Mouse (Mus musculus) neutrophil, adult 5-6 weeks (primary cell): ENCODE data around the gene Pgm5. TPM values are rescaled to one million over a fixed set of nuclear protein-coding genes. Genes with fewer than 3 reads are reported as not detected.

Source experiments
- ATAC-seq: fragments of 151-379, 151-347 bp; 2 replicates; pipeline ENCODE4 v1.8.0; 2017; ENCODE audit warnings: mild to moderate bottlenecking, moderate TSS enrichment; ENCODE audit not compliant: insufficient number of reproducible peaks, poor library complexity, low FRiP score, severe bottlenecking; ENCODE audit errors: extremely low read depth
- total RNA-seq: library from RNA; stranded (forward); fragments of 200-1000 nt; gene quantifications from 2 replicates; pipeline ENCODE4 v1.2.3, GENCODE M21; 2017

Pgm5 gene
- total RNA-seq, 1 experiment from 2014 or later = not detected

DNA sequence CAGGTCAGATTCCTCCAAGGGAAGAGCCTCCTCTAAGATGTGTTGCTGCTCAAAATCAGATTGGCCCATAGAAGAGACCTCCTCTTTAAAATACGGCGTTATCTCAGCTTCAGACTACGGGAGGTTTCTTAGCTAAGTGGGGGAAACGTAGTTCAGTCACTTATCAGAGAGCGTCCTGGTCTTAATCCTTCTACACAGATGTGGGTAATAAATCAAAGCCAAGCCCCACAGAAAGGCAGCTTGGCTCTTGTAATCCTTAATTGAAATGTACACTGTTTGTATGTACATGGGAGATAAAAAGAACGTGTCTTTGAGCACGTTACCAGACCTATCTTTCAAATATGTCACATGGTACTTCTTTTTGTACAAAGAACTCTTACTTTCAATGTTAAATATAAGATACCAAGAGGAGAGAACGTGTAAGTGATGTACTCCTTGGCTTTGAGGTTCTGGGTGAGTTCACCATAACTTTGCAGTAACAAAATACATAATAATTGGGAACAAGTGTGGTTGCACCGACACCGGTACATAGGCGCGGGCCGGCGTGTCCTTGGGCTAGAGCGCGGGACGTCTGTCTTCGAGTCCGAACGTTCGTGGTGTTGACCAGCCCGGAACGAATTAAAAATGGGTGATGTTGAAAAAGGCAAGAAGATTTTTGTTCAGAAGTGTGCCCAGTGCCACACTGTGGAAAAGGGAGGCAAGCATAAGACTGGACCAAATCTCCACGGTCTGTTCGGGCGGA is 13.6 kb upstream of the Pgm5 start, which contains the start of gene Gm10053:
Gm10053 (plus strand) TSS at position 558 of the 742 bp plus-strand sequence.
- peak; percentile 75 for ATAC-seq

DNA sequence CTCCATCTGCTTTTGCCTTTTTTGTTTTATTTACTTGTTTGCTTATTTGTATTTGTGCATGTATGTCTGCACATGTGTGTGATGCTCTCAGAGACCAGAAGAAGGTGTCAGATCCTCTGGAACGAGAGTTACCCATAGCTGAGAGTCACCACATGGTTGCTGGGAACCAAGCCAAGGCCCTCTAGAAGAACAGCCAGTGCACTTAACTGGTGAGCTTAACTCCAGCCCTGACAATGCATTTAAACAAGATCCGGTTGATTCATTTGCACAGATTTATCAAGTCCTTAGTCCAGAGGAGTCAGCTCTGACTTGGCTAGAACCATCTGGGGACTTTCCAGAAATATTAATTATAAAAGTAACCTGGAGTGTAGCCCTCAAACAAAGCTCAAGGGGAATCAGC is 12.2 kb upstream of the Pgm5 start:
- no peak for ATAC-seq

GRCm38 (mm10) chr19:24871037-24871635 is 9.5 kb upstream of the Pgm5 start:
- ATAC-seq = peak; percentile 63

DNA sequence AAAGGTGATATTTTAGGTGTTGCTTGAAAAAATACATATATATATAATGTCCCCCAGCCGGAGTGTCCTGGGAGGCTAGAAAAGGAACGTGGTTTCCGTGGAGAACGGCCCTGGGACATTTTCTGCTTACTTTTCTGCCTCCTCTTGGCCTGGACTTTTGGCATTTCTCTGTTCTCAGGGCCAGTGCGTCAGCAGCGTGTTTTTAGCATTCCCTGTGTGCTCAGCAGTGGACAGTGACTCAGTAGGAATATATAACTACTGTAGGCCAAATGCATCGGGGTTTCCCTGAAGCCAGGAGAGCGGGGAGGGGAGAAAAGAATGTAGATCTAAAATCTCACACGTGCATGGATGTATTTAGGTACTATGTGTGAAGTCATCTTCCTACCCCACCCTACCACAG is 3.8 kb upstream of the Pgm5 start:
- no peak for ATAC-seq

GRCm38 (mm10) chr19:24861276-24861611 is 411 bp downstream of the Pgm5 start:
- ATAC-seq = no peak

GRCm38 (mm10) chr19:24851456-24852315 is 10.0 kb downstream of the Pgm5 start:
- ATAC-seq = no peak

DNA sequence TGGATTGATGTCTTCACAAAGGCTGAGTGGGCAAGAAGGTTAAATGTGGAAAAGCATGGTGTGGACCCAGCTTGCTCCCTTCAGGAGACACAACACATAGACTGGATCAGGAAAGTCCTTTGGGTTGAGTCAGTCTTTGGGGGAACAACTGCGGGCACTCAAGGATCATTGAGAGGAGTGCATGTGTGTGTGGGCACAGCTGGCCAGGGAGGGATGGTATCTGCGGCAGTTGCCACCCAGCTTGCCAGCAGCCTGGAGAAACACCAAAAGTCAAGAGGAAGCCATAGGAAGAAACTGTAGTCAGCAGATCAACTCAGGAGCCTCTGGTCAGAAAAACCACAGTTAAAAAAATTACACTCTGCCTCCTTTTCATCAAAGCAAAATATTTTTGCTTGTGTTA is 12.8 kb downstream of the Pgm5 start:
- ATAC-seq = no peak

GRCm38 (mm10) chr19:24848345-24848744 is 13.3 kb downstream of the Pgm5 start:
- ATAC-seq = no peak

DNA sequence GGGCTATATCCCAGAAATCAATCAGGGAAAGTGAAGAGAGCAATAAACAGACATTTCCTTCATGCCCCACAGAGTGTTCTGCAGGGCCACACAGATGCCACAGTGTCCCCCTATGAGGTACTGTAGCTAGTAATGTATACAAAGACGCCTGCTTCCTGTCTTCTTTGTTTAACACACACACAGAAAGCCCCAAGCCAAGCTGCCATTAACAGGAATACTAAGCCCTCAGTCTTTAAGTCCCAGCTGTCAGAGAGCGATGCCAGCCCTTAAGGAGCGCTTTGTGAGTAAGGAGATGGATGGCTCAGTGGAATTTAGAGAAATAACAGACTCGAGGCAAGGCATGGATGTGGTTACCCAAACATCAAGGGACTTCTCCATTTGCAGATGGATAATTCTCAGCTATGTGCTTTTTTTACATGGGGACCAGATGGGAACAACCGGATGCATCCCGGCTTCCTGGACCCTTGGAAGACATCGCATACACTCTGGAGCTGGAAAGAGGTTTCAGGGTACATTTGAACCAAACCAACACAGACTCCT is 16.6 kb downstream of the Pgm5 start:
- ATAC-seq = no peak

DNA sequence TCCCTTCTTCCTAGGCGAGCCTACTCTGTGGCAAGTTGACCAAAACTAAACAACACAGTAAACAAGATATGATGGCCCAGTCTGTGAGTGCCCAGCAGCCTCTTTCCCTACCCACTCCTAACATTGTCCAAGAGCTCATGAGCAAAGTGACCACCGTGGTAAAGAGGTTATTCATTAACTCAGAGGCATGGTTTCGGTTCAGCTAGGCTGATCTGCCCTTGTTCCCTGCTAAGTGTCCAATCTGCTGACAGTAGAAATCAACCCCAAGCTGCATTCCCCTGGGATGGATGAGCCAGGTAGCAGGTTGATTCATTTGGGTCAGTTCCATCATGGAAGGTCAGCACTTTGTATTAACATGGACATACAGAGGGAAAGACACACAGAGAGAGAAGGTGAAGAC is 19.6 kb downstream of the Pgm5 start:
- ATAC-seq = no peak

- no peak for ATAC-seq
Observed at GRCm38 (mm10) chr19:24824517-24824916, 37.1 kb downstream of the Pgm5 start.

DNA sequence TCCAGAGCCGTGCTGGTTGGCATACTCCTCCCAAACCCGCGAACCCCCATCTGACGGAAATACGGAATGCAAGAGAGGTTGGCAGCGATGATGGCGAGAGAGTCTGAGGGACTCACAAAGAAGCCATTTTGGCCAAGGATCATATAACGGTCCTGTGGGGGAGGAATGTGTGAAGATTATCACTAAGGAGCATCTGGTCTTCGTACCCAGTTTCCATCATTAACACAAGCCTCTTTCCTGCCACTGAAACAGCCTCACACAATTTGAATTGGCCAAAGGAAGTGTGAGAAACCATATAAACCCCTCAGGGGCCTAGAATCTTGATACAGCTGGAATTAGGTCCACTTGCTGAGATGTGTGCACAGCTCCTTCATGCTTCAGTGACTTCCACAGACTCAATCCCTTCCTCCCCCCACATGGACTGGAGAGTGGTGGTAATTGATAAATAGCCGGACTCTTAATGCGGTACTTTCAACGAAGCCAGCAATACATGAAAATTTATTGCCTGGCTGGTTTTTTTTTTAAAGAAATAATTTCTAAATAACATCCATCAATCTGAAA is 45.9 kb downstream of the Pgm5 start:
- no peak for ATAC-seq

- ATAC-seq = no peak
Observed at GRCm38 (mm10) chr19:24812861-24813293, 48.8 kb downstream of the Pgm5 start.

DNA sequence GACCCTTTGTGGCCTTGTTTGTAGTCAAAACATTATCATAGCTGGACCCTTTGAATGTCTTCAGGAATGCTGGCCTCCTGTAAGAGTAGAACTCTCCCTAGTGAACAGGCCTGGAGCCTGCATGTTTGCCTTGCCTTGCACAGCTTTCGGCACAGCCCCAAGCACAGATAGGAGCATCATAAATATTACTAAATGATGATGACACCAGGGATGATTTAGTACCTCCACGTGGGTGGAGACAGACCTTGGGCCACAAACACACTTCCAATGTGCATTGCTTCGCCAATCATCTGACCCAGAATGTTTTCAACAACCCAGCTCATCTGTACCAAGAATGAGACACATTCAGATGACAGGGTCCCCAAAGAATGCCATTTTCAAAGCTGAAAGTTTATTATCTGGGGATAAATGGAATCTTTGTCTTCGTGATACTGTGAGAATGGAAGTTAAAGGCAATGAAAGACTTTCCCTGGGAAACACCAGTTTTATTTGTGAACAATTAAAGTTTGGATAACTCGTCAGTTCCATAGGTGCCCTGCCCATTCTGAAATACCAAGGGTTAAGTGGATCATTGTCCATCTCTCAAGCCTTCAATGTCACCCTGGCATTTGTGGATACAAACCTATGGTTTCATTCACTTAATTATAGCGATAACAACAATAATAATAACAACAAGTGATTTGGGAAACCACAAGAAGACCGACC is 49.4 kb downstream of the Pgm5 start:
- no peak for ATAC-seq

- ATAC-seq = no peak
Observed at GRCm38 (mm10) chr19:24811451-24811850, 50.2 kb downstream of the Pgm5 start.

- ATAC-seq = no peak
Observed at GRCm38 (mm10) chr19:24806013-24806412, 55.6 kb downstream of the Pgm5 start.

DNA sequence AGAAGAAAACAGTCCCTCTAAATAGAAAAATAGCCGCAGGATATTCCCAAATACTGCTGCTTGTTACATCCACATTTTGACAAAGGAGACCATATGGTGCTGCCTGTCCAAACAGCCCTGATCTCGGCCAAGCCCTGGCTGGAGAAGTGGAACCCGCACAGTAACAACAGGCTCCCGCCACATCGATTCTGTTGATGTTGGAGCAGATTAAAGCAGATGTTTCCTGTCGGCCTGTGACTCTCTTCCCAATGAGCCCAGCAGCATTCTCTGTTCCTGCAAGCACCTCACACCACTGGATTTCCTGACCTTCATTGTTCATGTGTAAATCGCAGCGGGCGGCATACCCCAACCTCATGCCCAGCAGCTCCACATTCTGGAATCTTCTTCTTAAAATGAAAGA is 64.0 kb downstream of the Pgm5 start:
- ATAC-seq = no peak

DNA sequence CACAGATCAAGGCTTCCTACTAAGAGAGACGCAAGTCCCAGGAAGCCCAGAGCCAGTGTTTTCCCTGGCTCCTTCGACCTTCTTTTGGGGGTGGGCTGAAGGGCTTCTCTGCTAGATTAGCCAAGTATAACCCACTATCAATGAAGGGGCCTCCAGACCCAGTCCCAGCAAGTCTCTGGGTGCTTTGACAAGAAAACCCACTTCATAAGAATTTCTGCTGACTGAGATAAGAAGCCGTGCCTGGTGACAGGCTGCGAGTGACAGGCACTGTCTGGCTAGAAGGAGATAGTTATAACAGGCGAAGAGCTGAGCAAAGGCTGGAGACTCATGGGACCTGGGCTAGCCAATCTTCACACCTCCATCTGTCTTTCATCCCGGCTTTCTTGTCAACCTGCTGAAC is 67.3 kb downstream of the Pgm5 start:
- ATAC-seq = no peak
